Mouse (Mus musculus): ENCODE data around the gene Olfr297.

Olfr297 gene

DNA sequence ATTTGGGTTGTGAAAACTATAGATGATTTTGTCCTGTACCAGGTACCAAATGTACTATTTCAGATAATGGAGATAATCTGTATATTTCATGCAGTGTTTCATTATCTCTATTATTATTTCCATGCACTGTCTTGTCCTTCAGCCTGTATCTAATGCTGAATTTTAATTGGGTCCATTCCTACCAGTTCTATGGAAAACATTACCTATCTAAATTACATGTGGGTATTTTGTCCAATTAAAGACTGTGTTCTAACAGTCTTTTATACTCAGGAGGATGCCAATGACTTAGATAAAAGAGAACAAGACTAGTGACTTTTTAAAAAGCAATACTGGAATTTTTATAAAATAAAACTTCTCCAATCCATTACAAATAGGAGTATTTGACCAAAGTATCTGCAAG is at the start of gene Olfr297:
Gene Olfr297, plus strand, starts transcription at position 301 of the 400 bp plus-strand sequence.
- no peak for DNase-seq (ENCODE audit: inconsistent age in 2 of 2, low spot score in 1 of 2)

DNA sequence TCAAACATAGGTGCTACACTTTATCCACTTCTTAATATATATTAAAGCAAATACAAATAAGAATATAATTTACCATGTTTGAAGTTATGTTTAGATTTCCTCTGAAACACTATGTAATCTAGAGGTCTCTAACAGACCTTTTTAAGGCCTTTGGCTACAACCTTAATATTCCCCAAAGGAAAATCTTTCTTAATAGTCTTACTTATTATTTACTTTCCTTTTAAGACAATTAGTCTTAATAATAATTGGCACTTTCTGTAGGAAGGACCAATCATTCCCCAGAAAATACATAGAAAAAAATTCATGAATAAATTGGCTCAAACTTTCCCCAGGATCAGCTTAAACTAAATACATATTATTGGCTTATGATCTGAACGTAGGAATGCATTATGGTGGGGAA is 27.4 kb upstream of the Olfr297 start, which contains the start of gene Olfr298:
Gene Olfr298, minus strand, starts transcription at position 101 of the 400 bp plus-strand sequence.
- no peak for DNase-seq (ENCODE audit: inconsistent age in 2 of 2, low spot score in 1 of 2)

Data from adrenal gland, adult (tissue).